Mouse (Mus musculus) megakaryocyte, adult 5-6 weeks (primary cell): Measurements from ENCODE around the gene C530008M17Rik. TPM values are rescaled to one million over a fixed set of nuclear protein-coding genes. Genes with fewer than 3 reads are reported as not detected.
"Not testable (repeated sequence)": the region's sequence is repeated elsewhere in the genome, so short reads cannot be mapped to it uniquely, and the experiment has no call there.

Source experiments
- ATAC-seq: 2 replicates; pipeline ENCODE4 v1.8.0; 2016; ENCODE audit warnings: mild to moderate bottlenecking, inconsistent platforms; ENCODE audit not compliant: poor library complexity, severe bottlenecking
- total RNA-seq, 2 experiments: library from RNA; stranded (forward) in 1 of 2; stranded (reverse) in 1 of 2; fragments of 153-499, 151-499 nt in 1 of 2; fragments of 221-1000, 200-1000 nt in 1 of 2; gene quantifications; 2 replicates each; pipeline versions ENCODE4 v1.2.3 to v1.2.4; 2015 to 2017

The C530008M17Rik gene
- total RNA-seq, 2 experiments from 2014 or later, result 0.15 to 1.6 TPM

GRCm38 (mm10) chr5:76876106-76876758 is 219.9 kb downstream of the C530008M17Rik start:
- no peak for ATAC-seq

GRCm38 (mm10) chr5:76884107-76884506 is 227.8 kb downstream of the C530008M17Rik start:
- no peak for ATAC-seq

- no peak for ATAC-seq
Observed at GRCm38 (mm10) chr5:76887011-76887410, 230.7 kb downstream of the C530008M17Rik start.

- no peak for ATAC-seq
Observed at GRCm38 (mm10) chr5:76892608-76893007, 236.3 kb downstream of the C530008M17Rik start.

GRCm38 (mm10) chr5:76893084-76893483 is 236.8 kb downstream of the C530008M17Rik start:
- ATAC-seq, result no peak

- no peak for ATAC-seq
Observed at GRCm38 (mm10) chr5:76902131-76902530, 245.8 kb downstream of the C530008M17Rik start.

GRCm38 (mm10) chr5:76904713-76905404 is 248.5 kb downstream of the C530008M17Rik start:
- no peak for ATAC-seq

- peak; percentile 98 for ATAC-seq
Observed at GRCm38 (mm10) chr5:76905405-76906154, 249.3 kb downstream of the C530008M17Rik start, which contains the start of gene Aasdh. Gene Aasdh (minus strand): TSS chr5:76905514.

- no peak for ATAC-seq
Observed at GRCm38 (mm10) chr5:76906155-76906499, 249.8 kb downstream of the C530008M17Rik start.

GRCm38 (mm10) chr5:76910807-76911206 is 254.5 kb downstream of the C530008M17Rik start:
- ATAC-seq, result no peak

- not testable (repeated sequence) for ATAC-seq
Observed at GRCm38 (mm10) chr5:76912522-76912921, 256.2 kb downstream of the C530008M17Rik start.

GRCm38 (mm10) chr5:76922833-76923232 is 266.5 kb downstream of the C530008M17Rik start:
- no peak for ATAC-seq

Other genes with a start within 250 kb of the C530008M17Rik start
- gene Gm7271, start 172.5 kb upstream of the C530008M17Rik start, total RNA-seq (2015), result not detected in 2 replicates
- gene Gm7271, start 172.5 kb upstream of the C530008M17Rik start, total RNA-seq (2017), result not detected in 2 replicates
- gene Exoc1, start 127.2 kb upstream of the C530008M17Rik start, total RNA-seq (2015), result 54.5 and 68.7 TPM in 2 replicates
- gene Exoc1, start 127.2 kb upstream of the C530008M17Rik start, total RNA-seq (2017), result 64.4 and 85.9 TPM in 2 replicates
- gene Cep135, start 67.8 kb upstream of the C530008M17Rik start, total RNA-seq (2015), result 11.0 and 11.2 TPM in 2 replicates
- 17.6 and 23.2 TPM in 2 replicates for gene Cep135, start 67.8 kb upstream of the C530008M17Rik start, total RNA-seq (2017)
- 6.4 and 7.6 TPM in 2 replicates for gene Aasdh, start 249.0 kb downstream of the C530008M17Rik start, total RNA-seq (2015)
- 13.3 and 14.4 TPM in 2 replicates for gene Aasdh, start 249.0 kb downstream of the C530008M17Rik start, total RNA-seq (2017)